Mouse (Mus musculus) lung, adult 2 months (tissue): ENCODE measurements at regions not wholly inside any gene's neighbourhood (a gene's known extent, or its start where the extent isn't known, plus 50 kb on each side); places are given as distances from the start of the nearest gene placed in this dataset.

Source experiments
- CTCF ChIP-seq: fragments of 200-500 bp; IDR thresholded peaks from 2 replicates; pipeline ENCODE4 v1.5.1; 2011; ENCODE audit warnings: mild to moderate bottlenecking, low read length, control low read depth; ENCODE audit not compliant: insufficient read depth
- POLR2A ChIP-seq: fragments of 200-500 bp; IDR thresholded peaks from 2 replicates; pipeline ENCODE4 v1.6.1; 2011; ENCODE audit warnings: low read depth, mild to moderate bottlenecking, control low read depth, low read length, borderline replicate concordance; ENCODE audit errors: extremely low read depth

DNA sequence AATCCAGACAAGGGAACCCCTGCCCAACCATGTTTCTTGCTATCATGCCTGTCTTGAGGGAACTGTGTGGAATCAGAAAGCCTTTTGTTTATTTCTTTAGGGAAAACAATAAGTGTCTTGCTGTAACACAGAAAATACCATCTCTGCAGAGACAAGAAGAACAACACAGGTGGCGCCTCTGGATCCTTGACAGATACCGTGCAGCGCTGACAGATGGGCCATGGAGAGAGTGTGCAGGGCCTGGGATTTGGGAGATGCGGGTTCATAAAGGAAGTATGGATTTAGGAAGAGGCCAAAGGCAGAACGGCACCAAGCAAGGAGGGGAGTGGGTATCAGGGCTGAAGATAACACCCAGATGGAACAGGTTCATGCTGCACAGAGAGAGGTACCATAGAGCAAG lies 209.3 kb downstream of the Drd1 start:
- TF ChIP-seq POLR2A: no peak
- TF ChIP-seq CTCF: no peak
